Mouse (Mus musculus) heart, adult 11 months (tissue): ENCODE measurements around the gene Fcgr4.
A peak's percentile ranks its signal among the peaks of the same experiment; 100 is the strongest.

Experiments used
- DNase-seq: peaks from one replicate; pipeline ENCODE4 v3.0.0; 2022

Fcgr4 gene

DNA sequence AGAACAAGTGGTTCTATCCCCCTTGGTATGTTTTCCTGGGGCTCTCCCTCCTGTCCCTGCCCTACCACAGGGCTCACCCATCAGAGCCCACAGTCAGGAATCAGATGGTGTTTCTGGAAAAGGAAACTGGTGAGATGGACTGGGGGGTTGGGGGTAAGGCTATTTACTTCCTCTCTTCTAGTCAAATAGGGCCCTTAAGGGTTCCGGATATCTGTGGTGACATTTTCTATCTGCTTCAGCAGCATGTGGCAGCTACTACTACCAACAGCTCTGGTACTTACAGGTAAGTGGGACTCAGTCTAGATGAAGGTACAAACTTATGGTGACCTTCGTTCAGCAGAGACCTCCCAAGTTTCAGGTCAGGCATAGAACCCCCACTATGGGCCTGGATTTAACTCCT is at the start of gene Fcgr4:
Gene Fcgr4 (plus strand): TSS at position 184 of the 400 bp plus-strand sequence.
- DNase-seq = no peak

DNA sequence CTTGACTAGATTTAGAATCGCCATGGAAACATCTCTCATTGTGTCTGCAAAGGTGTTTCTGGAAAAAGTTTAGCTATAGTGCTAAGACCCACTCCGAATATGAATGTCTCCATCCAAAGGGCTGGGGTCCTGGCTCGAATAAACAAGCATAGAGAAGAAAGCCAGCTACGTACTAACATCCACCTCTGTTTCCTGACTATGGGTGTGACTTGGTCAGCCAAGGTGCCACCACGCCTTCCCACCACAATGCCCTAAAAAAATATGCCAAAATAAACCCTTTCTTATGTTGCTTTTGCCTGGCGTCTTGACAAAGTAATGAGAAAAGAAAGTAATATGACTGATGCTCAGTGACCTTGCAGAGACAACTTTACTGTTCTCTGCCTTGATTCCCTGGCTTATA is 46.2 kb upstream of the Fcgr4 start:
- DNase-seq = peak; percentile 49

DNA sequence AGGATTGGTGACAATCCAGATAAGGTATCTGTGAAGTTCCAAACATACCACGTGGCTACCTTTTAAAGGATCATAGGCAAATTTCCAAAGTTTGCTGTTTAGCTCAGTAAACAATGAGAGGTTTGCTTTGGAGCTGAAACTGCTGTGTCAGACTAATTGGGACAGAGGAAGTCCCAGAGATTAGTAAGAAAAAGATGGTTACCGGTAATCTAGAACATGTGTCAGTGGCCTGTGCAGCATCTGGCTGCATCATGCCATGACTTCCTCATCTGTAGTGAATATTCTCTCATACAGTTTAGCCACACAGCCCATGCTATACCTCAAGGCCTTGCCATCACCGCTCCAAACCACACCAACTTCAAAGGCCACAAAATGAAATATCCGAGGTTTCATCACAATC is 45.8 kb upstream of the Fcgr4 start:
- peak; percentile 78 for DNase-seq

DNA sequence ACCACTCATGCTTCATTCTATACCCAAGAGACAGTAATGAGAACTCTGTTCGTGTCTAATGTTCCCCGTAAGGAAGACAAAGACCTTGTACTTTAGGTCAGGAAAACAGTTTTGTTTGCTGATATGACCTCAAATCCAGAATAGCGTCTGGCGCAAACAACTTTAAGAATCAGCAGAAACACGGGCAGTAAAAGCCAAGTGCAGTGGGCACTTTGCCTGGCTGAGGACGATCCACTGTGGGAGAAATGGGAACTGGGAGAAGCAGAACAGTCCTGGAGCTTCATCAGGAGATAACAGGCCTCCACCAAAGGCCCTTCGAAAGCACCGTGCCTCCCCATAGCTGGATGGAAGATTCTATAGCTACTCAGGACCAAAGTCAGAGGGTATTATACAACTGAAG is 44.5 kb upstream of the Fcgr4 start:
- peak; percentile 85 for DNase-seq

DNA sequence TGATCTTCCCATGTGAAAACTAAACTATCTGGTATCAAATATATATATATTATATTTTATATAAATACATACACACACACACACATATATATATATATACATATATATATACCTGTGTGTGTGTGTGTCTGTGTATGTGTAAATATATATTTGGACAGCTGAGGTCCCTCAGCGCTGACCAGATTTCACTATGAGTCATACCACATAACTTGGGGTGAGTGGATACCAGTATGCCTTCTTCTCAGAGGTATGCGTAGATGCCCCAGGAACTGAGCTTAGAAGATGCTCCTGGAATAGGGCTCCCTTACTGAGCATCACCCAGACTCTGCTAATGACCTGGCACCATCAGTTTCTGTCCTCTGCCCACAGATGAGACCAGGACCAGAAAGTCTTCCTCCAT is 44.0 kb upstream of the Fcgr4 start:
- DNase-seq = peak; percentile 75

DNA sequence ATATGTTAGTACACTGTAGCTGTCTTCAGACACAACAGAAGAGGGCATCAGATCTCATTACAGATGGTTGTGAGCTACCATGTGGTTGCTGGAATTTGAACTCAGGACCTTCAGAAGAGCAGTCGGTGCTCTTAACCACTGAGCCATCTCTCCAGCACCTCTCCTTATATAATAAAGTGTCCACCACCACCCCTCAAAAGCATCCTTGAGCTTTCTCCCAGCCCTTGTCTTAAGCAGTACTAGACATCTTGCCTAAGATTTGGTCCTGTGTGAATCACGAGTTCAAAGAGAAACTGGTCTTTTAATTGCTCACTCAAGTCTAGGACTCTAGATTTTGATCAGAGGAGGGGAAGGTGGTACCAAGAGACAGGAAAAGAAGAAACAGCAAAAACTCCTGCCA is 43.4 kb upstream of the Fcgr4 start:
- peak; percentile 70 for DNase-seq

DNA sequence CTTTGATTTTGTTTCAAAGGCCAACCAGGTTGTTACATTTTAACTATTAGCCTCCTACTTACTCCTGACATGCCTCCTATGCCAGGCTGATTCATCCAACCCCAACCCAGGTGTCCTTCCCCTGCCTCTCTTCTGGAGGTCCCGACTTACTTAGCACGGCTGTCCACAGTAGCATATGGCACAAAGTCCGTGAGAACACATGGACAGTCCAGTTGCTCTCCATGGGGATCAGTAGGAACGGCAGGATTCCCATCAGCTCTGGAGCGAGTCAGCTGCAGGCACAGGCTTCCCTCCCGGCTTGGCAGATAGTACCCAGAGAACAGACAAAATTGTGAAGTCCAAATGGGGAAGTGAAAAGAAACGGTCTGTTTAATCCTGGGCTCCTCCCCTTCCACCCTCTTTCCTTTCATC is 43.0 kb upstream of the Fcgr4 start:
- DNase-seq = peak; percentile 96

DNA sequence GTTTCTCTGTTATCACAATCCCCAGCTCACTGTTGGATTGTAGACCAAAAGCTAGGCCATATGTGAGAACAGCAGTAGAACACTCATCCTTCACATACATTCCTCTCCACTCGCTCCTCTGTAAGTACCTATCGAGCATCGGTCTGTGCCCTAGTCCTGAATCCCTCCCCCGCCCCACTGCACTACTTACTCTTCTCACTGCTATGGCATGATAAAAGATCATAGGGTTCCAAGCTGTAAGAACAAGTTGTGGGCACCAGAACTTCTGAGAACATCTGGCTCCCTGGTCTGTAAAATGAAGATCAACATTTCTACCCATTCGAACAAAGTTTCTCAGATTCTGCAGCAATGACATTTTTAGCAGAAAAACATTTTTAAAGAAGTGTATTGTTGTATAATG is 42.3 kb upstream of the Fcgr4 start, which contains the start of gene Fcgr2b:
Gene Fcgr2b (minus strand): TSS at position 101 of the 400 bp plus-strand sequence.
- DNase-seq = peak; percentile 10

DNA sequence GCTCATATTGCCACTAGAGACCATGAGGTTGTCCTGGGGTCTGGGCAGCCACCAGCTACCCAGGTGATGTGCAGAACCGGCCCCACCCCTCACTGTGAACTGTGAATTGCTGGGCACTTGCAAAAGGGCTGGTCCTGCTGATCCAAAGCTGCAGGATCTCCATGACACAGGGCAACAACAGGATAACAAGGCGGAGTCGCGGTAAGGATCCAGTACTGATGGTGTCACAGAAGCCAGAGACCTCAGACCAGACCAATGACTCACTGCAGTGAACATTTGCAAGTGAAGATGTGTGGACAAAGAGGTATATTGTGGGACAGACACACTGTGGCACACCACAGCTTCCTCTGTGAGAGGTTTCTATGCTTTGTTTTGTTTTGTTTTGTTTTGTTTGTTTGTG is 40.1 kb upstream of the Fcgr4 start:
- DNase-seq = no peak

DNA sequence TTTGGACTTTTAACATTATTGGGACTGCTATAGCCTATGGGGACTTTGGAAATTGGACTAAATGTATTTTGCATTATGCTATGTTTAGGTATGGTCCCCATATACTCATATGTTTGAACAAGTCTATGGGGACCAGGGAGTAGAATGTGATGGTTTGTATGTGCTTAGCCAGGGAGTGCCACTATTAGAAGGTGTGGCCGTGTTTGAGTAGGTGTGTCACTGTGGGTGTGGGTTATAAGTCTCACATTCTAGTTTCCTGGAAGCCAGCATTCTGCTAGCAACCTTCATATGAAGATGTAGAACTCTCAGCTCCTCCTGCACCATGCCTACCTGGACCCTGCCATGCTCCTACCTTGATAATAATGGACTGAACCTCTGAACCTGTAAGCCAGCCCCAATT is 37.0 kb upstream of the Fcgr4 start:
- DNase-seq = peak; percentile 70

DNA sequence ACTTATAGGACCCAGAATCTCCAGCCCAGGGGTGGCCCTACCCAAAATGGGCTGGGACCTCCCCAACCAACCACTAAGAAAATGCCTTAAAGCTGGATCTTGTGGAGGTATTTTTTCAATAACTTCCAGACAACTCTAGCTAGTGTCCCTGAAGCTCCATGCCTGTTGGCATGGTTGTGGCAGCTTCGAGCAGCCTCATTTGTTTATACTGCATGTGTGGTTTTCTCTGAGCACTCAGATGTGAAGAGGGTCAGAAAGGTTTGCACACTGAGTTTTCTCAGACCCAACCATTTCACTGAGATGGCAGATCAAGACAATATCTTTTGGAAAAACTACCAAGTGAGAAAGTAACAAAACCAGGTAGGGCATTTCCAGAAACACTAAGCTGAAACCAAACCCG is 36.4 kb upstream of the Fcgr4 start:
- peak; percentile 78 for DNase-seq

DNA sequence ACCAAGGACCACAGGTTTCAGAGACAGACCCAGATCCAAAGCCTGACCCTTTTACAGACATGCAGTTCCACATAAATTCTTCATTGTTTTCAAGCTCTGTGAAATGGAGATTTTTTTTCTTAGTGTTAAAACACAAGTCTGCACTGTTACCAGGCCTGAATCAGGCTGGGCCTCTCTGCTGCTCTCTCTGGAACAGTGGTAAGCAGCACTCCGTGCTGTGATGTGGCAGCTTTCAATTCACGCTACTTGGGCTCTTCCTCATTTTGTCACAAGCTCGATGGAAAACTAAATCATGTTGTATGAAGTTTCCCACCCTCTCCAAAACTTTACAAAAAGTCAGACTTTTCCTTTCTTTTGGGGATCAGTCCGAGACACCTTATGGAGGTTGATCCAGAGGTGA is 35.7 kb upstream of the Fcgr4 start:
- DNase-seq = peak; percentile 52

DNA sequence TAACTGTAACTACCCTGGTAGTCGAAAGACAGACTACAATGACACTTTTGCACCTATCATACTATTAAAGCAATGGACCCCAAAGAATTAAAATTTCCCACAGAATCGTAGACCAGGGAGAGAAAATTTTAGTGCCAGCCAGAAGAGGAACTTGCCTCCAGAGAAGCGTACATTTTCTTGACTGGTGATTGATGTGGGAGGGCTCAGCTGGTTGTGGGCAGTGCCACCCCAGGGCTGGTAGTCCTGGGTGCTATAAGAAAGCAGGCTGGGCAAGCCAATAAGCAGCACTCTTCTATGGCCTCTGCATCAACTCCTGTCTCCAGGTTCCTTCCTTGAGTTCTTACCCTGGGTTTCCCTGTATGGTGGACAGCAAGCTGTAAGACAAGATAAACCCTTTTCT is 33.6 kb upstream of the Fcgr4 start:
- peak; percentile 90 for DNase-seq

DNA sequence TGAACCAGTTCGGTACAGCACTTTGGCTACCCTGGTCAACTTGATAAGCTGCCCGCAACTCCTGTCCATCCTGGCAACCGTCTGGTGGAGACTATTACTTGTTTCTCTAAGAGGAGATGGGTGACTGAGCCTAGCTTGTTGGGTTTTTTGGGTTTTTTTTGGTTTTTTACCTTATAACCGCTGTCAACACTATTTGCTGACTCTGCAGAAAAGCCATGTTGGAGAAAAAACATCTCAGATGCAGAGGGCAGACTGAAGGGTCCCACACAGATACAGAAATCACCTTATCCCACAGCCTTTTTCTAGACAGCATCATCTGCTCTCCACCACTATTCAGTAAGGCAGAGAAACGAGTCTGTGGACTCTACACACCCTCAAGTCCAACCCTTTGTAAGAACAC is 32.9 kb upstream of the Fcgr4 start:
- no peak for DNase-seq

DNA sequence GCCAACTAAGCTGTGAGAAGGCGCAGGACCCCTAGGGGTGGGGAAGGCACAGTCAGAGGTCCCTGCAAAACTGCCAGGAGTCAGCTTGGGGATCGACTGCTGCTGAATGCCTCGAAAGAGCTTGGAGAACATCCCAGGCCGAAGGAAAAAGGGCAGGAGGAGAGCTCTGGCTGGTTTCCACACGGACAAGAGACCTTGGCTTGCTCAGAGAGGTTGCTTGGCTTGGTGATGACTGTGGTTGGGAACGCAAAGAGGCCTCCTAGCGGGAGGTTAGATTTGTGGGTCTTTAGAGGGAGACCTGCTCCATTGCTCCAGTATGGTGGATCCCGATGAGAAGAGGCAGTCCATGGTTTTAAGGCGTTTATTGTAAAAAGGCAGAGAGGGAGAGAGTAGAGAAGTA is 29.1 kb upstream of the Fcgr4 start:
- peak; percentile 73 for DNase-seq

DNA sequence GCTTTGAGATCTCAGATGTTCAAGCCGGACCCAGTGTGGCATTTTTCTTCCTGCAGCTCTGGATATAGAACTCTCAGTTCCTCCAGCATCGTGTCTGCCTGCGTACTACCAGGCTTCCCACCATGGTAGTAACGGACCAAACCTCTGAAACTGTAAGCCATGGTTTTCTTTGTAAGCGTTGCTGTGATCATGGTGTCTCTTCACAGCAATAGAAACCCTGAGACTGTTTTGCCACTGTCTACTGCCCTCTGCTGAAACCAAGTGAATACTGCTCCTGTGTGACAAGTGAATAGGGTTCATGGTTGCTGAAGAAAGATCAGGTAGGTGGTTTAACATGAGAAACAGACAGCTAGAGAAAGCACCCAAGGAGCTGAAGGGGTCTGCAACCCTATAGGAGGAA is 26.2 kb upstream of the Fcgr4 start:
- peak; percentile 90 for DNase-seq

DNA sequence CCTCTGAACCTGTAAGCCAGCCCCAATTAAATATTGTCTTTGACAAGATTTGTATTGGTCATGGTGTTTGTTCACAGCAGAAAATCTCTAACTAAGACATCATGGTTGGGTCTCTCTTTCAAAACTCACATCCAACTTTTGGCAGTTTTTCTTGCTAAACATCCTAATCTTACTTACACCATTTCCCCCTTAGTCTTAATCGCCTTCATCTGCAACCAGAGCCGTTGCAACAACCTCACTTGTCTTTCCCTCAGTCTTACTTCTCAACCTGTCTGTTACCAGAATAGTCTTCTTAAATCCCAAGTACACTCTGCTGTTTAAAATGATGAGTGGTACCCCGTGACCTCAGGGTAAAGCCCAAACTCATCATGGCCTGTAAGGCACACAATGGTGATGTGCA is 22.7 kb upstream of the Fcgr4 start:
- no peak for DNase-seq

DNA sequence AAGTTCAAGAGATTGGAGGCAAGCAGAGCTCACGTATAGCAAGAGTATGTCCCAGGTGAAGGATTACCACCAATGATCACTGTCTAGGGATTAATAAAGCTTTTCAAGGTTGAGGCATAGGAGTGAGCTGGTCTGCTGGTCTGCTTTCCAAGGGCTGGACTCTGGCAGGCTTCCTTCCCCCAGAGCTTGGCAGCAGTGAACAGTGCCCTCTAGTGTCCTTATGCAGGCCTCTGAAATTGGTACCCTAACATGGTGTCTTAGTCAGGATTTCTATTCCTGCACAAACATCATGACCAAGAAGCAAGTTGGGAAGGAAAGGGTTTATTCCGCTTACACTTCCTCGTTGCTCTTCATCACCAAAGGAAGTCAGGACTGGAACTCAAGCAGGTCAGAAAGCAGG is 22.0 kb upstream of the Fcgr4 start:
- DNase-seq = peak; percentile 93

DNA sequence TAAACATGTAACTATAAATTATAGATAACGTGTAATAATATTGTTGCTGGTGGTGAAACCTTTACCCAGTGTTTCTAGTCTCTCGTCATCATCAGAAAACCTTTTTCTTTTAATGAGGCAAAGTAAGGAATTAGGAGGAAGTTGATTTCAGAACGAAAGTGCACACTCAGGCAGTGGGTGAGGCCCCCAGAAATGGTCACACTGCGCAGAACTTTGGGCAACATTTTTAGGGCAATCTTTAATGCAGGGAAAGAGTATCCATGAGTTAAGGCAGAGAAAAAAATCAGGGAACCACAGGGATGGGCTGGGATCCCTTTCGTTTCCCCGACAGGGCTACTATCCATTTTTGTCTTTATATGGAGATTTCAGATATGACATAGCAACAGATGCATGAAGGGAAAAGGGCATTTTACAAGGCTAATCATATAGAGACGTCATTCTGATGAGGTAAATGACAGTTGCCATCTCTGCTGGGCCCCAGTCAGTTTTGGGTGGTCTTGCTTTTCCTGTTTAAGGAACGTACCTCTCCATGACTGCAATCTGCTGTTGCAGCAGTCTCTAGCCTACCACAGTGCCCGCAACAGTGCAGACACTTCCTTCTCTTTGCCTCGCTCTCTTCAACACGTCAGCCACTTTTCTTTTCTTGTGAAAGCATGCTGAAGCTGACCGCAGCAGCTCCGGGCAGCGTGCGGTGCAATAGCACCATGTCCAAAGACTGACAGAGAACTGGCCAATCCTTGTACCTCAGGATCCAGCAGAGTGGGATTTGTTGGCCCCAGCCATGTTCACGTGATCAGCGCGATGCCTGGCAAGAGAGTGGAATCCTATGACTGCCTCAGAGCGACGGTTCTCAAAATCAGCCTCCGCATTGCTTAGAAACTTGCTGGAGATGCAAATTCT is 20.7 kb upstream of the Fcgr4 start:
- peak; percentile 98 for DNase-seq

DNA sequence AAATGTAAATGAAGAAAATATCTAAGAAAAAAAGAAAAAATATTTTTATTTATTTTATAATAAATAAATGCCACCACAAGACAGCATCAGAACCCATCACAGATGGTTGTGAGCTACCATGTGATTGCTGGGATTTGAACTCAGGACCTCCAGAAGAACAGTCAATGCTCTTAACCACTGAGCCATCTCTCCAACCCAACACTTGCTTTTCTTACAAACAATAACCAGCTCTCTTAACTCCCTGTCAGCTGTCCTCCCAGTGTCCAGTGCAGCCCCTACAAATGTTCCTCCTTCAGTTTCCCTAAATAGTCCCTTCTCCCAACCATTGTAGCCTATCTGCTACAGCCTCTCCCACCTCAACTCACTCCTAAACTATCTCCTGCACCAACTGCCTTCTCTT is 18.9 kb upstream of the Fcgr4 start:
- DNase-seq = no peak

DNA sequence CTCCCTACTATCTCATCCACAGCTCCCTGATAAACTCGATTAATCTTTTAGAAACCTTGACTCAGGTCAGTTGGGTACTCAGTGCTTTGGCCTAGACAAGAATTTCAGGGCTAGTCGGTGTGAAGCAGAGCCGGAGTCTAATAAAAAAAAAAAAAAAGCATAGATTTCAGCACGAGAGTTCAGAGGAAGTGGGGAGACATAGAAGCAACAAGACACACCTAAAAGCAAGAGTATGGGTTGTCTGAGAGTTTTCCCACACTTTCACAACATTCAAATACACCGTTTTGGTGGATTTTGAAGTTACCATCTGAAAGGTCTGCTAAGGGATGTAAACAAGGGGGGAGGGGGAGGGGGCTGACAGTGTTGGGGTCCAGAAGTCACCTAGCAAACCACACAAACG is 13.6 kb upstream of the Fcgr4 start:
- DNase-seq = no peak

DNA sequence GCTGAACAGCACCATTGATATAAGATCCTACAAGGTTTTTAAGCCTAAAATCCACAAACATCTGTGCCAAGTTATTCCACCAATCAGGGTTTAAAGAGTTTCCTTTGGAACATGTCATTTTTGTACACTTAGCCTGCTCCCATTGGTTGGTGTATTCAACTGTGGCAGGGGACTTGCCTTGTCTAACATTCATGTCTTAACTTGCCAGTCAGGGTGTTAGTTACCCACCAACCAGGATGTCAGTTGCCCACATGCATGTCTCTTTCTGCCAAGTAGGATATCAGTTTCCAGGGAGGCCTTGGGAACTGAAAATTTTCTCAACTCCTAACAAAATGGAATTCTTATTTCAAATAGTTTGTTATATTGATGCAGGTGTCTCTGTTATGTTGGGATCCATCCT is 13.1 kb upstream of the Fcgr4 start:
- peak; percentile 52 for DNase-seq

DNA sequence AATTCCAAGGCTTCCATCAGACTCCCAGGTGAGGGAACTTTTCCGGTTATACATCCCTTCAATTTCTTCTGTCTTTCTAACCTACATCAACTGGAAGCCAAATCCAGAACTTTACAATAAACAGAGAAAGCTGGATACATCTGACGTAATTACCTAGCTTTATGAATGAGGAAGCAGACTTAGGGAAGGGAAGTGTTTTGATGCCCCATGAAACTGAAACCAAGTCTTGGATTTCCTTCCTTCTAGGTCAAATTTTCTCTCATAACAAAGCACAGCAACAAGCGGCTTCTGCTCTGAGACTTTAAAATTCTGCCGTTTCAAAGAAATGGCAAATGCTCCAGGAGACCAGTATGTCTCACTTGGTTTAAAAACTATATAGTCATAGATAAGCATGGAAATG is 12.4 kb upstream of the Fcgr4 start:
- DNase-seq = no peak

DNA sequence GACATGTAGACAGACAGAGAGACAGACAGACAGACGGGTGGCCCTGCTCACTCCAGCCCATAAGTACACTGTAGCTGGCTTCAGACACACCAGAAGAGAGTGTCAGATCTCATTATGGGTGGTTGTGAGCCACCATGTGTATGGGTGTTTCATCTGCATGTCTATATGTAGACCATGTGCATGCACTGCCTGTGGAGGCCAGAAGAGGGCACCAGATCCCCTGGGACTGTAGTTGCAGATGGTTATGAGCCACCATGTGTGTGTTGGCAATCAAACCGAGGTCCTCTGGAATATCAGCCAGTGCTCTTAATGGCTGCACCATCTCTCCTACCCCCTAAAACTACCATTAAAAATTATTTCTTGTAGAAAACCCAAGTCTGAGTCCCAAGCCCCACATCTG is 11.8 kb upstream of the Fcgr4 start:
- peak; percentile 84 for DNase-seq

DNA sequence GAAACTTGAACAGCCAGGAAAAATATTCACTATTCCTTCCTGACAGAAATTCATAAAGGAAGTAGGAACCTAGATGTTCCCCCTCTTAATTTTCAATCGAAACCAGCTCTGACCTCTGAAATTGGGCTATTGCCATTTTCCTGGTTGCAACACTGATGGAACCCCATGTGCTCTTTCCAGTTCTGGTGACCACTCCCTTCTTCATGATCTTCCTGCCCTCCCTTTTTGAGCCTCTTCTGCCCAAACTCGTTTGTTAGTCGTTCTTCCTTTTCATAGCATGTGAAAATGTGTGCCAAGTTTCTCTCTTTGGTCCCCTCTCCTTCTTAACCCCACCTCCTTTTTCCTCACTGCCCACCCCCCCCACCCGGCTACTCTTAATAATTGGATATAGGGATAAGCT is 7.0 kb upstream of the Fcgr4 start:
- DNase-seq = peak; percentile 64
